Mouse (Mus musculus): ENCODE measurements around the gene Gpr1. TPM values are rescaled to one million over a fixed set of nuclear protein-coding genes. Genes with fewer than 3 reads are reported as not detected.
A peak's percentile ranks its signal among the peaks of the same experiment; 100 is the strongest.
"Not testable (repeated sequence)": the region's sequence is repeated elsewhere in the genome, so short reads cannot be mapped to it uniquely, and the experiment has no call there.

Gpr1 gene
- total RNA-seq, 4 experiments from 2014 or later: 0.25 to 0.87 (median 0.72) TPM

DNA sequence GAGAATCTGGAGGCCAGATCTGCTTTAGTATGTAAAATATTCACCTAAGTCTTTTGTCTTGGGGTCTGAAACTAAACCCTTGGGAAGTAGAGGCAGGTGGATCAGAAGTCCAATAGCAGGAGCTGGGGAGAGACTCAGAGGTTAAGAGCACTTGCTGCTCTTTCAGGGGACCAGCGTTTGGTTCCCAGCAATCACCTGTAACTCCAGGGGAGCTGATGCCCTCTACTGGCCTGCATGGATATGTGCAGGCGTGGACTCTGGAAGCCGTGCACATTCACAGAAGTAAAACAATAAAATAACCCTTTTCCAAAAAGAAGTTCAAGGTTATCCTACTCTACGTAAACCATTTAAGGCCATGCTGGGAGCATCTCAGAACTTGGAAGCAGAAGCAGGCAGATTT lies 4.9 kb upstream of the Gpr1 start:
- no peak for DNase-seq (ENCODE audit: low spot score in 2 of 2)

DNA sequence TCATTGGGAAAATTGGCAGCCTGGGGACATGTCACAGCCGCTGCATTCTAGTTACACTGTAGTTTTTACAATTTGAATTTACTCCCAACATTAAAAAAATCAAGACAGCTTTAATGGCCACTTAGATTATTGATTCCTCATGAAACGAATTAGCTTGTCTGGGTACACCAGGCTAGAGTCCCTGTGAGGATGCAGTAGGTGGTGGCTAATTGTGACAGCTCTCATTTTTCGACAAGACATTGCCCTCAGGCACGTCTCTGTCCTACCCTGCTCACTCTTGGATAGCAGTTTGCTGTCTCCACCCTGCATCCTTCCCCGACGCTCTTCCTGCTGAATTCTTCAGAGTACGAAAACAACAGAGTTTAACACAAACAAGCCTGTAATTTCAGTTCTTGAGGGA lies 288 bp upstream of the Gpr1 start:
- DNase-seq (ENCODE audit: low spot score in 2 of 2): no peak

DNA sequence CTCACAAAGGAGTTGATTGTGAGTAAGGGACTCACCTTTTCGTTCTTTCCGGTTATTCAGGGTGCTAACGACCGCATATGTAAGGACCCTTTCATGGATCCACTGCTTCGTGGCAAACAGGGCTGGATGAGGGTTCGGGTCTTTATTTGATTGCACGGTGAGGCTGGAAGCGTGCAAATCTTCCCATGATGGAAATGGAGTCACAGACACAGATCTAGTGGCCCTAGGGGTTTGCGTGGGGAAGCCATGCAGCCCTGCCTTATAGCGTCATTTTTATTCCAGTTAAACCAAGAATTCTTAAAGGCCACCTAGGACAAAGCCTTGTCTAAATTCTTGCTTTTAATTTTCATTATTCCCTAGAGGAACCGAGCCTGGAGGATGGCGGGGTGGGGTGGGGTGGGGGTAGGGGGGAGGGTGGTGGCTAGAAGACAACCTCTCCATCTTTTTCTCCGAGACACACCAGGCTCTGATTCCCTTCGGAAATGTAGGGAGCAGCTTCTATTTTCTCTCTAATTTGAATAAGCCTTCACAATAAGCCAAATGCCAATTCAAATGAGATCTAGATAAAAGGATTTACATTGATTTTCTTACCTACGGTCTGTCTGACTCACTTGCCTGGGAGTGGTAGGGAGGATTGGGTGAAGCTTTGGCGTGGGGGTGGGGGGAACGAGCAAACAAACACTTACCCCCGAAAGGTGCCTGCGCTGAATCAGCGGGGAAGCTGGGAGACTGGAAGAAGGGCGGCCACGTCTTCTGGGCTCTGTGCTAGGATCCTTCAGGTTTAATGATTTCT lies 669 bp downstream of the Gpr1 start:
- no peak for DNase-seq (ENCODE audit: low spot score in 2 of 2)

DNA sequence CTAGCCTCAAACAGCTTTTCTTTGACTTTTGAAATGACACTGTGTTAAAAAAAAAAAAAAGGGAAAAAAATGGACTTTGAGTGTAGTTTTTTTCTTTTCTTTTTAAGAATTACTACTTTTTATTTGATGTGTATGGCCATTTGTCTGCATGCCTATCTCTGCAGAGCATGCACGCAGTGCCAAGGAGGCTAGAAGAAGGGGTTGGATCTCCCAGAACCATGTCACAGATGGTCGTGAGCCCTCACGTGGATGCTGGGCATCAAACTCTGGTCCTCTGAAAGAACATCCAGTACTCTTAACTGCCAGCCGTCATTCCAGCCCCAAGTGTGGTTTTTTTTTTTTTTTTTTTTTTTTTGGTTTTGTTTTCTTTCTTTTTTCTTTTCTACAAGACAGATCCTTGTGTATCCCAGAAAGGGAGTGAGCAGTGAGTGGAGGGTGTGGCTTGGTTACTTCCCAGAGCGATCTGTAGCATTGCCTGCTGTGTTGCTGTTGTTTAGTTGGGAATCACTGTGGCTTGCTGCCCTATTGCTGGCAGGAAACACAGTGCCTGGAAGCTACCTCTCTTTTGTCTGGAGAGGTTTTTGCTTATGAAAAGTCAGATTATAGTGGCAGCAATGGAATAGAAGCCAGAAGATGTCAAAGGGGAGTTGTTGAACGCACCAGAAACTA lies 4.3 kb downstream of the Gpr1 start:
- no peak for DNase-seq (ENCODE audit: low spot score in 2 of 2)

DNA sequence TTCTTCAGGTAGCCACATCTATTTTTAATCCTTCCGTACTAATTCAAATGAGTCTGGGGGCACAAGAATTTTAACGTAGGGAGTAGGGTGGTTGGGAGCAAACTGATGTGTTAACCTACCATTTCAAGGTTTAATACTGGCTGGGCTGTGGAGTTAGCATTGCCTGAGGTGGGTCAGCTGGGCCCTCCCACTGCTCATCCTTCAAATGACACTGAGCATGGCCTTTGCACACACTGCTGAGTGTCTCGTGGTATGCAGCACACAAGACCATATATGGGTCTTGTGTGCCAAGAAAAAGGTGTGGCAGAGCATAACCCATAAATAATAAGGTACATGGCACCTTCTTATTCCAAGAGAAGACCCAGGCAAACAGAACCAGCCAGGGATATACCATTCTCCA lies 6.7 kb downstream of the Gpr1 start:
- no peak for DNase-seq (ENCODE audit: low spot score in 2 of 2)

DNA sequence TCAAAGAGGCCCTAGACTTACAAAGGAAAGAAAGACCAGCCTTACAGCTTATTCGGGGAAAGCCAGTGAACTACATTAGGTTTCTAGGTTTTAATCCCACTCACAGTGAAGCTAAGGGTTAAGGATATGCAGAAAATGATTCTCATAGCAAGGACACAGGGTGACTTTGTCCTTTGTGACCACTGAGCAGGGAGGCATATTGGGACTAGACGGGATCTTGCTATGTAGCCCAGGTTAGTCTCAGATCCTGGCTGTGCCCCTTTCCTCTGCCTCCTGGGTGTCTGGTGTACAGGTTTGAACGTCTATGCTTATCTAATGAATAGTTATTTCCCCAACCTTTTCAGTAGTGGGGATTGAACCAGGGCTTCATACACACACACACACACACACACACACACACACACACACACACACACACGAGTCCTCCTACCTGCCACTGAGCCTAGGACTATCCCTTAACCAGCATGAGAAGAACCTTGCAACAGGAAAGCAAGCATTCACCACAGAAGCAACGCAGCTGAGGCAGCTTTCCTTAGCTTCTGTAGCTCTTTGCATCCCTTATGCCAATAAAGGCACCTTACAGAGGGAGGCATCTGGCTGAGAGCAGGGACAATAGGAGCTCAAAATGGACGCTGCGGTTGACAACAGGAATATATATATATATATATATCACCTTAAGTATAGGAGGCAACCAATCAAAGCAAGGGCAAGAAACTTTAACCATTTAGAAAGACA lies 9.5 kb downstream of the Gpr1 start:
- DNase-seq (ENCODE audit: low spot score in 2 of 2): no peak

DNA sequence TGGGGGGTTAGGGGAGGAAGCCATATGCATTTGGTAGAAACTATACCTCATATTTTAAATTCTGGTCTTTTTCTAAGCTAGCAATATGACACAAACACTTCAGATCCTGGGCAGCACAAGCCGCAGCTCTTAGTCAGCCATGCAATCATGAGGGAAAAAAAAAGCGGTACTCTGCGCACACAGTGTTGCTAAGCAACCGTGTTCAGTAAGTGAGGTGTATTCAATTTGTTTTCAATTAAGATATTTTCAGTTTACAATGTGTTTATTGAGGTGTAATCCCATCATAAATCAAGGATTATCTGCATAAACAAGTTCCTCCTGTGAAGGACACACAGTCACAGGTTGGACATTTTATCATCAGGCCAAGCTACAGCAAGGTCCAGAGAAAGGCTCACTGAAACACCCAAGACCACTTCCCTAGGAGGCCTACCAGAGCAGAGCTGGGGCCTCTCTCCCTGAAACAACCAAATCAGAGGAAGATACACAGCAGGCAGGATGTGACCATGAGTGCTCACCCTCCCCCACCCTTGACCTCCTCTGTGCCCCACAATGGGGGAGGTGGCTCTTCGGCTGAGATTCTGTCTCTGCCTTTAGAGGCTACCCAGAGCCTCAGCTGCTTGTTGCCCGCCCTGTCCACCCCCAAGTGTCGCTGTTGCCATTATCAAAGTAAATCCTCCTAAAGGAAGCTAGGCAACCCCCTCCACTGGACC lies 10.2 kb downstream of the Gpr1 start:
- DNase-seq (ENCODE audit: low spot score in 2 of 2): peak in 1 of 2 experiments; percentile 39

DNA sequence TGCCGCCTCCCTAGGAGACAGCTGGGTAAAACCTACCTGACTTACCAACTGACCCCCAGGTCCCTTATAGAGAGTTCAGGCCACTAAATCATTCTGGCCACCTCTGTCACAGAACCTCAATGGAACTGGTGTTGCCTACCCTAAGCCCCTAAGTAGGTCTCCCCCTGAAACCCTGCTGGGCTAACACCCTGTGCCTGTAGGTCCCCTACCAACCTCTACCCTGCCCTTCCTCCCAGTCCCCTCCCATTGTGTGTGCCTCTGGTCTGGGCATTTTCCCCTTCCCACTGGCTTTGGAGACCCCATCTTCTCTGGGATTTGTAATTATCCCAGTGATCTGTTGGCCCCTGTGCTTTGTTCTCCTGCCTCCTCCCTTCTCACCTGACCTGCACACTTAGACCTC lies 10.9 kb downstream of the Gpr1 start:
- no peak for DNase-seq (ENCODE audit: low spot score in 2 of 2)

DNA sequence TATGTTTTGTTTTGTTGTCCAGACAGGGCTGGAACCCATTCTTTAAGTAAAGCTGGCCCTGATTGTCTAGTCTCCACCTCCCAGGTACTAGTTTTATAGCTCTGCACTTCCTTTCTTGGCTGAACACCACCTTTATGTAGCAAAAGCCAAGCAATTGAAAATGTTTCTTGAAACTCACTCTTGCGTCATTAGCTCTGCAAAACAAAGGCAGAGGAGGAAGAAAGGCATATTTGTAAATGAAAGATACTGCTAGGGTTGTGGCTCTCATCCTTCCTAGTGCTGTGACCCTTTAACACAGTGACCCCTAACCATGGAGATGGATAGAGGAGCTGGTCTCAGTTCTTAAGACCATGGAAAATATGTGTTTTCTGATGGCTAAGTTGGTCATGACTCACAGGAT lies 12.7 kb downstream of the Gpr1 start:
- DNase-seq (ENCODE audit: low spot score in 2 of 2): no peak

DNA sequence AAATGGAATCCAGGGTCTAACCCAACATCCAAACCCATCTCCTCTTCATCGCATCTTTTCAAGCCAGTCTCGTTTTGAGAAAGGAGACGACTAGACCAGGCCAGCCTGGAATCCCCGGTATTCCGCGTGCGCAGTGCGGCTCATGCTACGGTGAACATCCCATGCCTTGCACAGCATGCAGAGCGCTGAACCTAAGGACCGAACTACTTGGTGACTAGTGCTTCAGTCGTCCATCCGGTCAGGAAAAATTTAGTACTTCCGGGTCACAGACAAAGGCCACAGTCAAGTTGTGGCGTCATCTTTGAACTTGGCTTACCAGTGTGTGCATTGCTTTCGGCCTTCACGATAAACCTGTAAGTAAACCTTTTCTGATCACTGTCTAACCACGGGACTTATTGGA lies 14.0 kb downstream of the Gpr1 start:
- no peak for DNase-seq (ENCODE audit: low spot score in 2 of 2)

DNA sequence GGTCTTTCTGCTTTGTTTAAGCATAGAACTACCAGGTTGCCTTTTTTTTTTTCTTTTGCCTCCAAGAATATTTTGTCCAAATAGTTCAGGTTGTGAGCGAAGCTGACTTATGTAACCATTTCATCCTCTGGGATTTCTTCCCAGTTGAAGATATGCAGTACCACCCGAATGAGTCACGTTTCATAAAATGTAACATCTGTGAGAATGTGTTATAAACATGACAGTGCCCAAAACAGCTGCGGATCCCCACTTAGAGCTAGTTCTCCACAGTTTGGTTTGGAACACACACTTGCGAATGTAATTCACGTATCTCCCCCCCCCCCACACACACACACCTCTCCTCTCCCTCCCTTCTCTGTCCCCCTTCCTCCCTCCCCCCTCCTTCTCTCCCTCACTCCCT lies 15.0 kb downstream of the Gpr1 start:
- DNase-seq (ENCODE audit: low spot score in 2 of 2): no peak

DNA sequence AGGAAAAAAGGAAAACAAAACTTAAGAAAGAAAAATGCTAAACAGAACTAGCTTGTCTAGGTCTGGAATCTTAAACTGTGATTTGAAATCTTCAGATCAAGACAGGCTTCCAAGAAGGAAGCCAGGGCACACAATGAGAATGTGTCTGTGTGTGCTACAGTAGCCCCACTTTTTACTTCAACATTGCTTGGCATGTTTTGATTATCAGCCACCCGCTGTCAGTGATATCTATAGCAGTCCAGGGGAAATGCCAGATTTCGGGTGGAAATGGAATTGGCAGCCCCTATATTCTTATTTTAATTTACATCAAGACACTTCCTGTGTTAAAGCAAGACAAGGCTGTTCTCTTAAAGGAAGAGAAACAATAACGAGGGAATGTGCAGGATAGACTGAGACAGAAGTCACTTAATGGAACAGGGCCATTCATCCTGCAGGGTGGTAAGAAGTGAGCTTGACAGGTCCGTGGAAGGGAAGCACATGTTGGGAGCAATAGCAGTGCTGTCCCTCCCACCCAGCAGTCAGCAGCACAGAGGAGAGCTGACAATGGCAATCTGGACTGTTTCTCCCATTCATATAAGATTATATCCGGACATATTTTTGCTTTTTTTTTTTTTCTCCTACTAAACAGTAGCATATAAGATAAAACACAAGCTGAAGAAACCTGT lies 18.4 kb downstream of the Gpr1 start:
- DNase-seq (ENCODE audit: low spot score in 2 of 2): no peak

DNA sequence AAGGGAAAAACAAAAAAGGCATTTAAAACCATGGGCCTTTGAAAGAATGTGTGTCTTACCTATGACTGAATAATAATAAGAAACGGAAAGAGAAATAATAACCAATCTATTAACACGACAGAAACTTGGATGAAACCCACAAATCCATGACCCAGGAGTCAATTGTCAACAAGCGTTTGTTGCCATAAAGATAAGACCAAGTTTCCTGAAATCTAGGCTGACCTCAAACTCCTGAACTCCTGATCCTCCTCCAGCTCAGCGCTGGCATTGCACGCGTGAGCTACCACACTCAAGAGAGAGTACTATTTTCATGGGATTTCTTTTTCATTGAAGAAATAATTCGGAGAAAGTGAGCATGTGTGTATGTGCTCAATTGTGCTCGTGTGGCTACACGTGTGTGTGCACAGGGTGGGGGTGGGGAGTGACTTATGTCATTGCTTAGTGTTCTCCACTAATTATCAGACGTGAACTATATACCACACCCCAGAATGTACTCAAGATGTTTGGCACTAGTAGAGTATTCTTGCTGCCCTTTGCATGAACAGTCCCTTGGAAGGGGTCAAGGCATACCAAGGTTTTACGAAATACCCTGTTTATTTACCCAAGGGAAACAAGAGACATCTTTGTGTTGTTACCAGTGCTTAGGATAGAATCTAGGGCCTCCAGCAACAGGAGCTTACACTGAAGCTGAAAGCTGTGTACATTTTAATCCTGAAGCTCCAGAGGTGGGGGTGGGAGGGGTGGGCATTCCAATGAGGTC lies 21.9 kb downstream of the Gpr1 start:
- no peak for DNase-seq (ENCODE audit: low spot score in 2 of 2)

DNA sequence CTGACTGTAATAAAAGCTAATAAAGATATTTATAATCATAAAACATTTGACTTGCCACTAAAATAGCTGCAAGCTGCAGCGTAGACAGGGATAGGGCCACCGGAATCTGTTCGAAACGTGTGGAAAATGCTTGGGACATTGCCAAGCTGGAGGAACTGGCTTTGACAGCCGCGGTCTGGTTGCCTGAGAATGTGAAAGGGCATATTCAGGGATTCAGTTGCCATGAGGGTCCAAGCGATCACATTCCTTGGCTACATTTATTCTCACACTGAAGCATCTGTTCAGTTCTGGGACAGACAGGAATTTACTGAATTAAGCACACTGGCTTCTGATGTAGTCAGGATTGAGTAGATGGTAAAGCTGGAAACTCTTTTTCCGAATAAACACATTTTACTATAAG lies 23.5 kb downstream of the Gpr1 start:
- no peak for DNase-seq (ENCODE audit: low spot score in 2 of 2)

DNA sequence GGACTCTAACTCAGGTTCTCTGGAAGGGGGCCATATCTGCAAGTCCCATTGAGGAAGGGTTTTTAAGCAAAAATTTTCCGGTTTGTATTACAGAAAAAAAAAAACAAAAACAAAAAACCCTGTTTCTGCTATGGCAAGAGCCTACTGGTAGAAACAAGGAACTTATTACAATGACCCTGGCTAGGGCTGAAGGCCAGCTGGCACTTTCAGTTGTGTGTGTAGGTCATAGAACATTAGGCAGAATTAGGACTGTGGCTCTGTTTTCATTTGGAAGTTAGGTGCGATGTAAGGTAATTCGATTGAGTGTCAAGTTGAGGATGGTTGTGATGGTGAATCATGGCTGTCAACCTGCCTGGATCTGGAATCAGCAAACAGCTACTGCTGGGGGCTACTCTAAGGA lies 25.8 kb downstream of the Gpr1 start:
- DNase-seq (ENCODE audit: low spot score in 2 of 2): no peak

DNA sequence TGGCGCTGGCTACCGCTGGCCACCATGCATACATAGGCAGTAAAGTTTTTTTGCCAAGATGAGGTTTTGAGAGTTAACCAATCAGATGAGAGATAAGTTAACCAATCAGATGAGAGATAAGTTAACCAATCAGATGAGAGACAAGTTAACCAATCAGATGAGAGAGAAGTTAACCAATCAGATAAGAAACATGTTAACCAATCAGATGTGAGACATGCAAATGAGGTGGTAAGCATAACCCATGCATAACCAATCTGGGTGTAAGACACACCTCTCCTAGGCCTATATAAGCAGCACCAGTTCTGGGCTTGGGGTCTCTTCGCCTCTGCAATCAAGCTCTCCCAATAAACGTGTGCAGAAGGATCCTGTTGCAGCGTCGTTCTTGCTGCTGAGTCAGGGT lies 28.9 kb downstream of the Gpr1 start:
- DNase-seq (ENCODE audit: low spot score in 2 of 2): not testable (repeated sequence)

DNA sequence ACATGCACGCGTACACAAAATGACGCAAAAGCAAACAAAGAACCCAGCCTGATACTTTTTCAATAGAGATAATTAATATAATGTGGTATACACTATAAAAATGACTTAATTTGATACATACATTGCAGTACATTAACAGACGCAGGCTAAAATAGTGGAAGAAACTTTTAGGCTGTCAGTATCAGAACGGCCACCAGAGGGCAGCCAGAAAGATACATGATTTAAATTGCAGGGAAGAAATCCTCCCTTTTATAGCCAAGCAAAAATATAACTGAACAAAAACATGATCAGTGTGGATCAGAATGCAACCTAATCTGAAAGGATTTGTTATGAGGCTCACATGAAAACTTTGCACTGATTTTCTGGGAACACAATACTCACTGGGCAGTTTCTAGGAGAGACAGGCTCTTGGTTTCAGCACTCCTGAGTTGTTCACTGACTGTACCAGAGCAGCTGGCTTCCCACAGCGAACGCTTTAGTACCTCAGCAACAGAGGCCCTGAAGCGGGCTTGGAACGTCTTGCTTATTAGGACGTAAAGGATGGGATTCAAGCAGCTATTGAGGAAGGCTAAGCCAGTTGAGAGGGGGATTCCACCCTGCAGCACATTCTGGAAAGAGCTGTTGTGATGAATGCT lies 31.6 kb downstream of the Gpr1 start:
- peak in 1 of 2 experiments; percentile 34 for DNase-seq (ENCODE audit: low spot score in 2 of 2)

DNA sequence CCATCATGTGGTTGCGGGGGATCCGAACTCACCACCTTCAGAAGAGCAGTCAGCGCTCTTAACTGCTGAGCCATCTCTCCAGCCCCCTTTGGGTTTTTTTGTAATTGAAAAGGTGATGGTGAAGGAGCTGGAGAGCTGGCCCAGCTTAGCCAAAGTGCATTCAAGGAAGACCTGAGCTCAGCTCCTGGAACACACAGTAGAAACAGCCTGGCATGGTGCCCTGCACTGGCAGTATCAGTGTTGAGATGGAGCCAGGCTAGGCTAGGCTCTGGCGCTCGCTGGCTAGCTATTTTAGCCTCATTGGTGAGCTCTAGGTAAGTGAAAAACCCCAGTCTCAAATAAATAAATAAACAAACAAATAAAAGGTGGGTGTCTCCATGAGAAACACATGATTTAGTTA lies 32.1 kb downstream of the Gpr1 start:
- DNase-seq (ENCODE audit: low spot score in 2 of 2): no peak

DNA sequence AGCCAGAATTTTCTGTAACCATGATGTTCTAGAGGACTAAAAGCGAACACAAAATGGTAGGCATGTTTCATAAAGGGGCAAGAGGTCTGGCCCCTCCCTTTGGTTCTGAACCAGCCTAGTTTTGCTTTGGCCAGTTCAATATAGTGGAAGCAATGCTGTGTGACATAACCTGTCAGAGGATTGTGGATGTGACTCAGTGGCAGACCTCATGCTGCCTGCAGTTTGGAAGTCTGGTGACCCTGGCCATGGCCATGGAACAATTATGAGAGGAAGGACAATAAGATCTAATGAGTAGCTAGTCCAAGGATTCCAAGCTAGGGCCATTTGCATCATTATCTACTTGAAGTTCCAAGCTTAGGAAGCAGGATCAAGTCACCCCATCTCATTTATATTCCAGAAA lies 32.9 kb downstream of the Gpr1 start:
- DNase-seq (ENCODE audit: low spot score in 2 of 2): no peak

DNA sequence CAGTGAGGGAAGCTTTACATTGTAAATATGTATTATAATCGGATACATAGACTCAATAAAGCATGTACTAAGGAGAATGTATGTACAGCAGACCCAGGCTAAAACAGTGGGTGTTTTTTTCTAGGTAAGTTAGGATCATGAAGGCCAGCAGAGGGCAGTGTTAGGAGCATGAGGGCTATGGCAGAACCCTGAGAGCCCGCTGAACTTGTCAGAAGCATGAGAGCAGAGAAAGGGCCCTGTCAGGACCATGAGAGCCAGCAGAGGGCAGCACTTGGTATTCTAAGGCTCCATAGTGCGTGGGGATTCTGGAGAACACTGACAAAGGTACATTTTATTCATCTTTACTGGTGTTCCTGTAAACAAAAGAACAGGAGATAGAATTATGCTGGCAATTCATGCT lies 33.3 kb downstream of the Gpr1 start:
- peak; percentile 72 to 86 for DNase-seq (ENCODE audit: low spot score in 2 of 2)
